Mouse (Mus musculus): ENCODE measurements around the gene Sf3a3.
A peak's percentile ranks its signal among the peaks of the same experiment; 100 is the strongest.

Sf3a3 gene

GRCm38 (mm10) chr4:124714545-124715481, at the start of gene Sf3a3:
Sf3a3 (plus strand) TSS chr4:124714776.
- peak; percentile 95 for DNase-seq (ENCODE audit: low read depth, low spot score)

GRCm38 (mm10) chr4:124667476-124668033, 47.0 kb upstream of the Sf3a3 start:
- no peak for DNase-seq (ENCODE audit: low read depth, low spot score)

- DNase-seq (ENCODE audit: low read depth, low spot score): no peak
Observed at GRCm38 (mm10) chr4:124668078-124668477, 46.5 kb upstream of the Sf3a3 start.

GRCm38 (mm10) chr4:124670232-124670631, 44.3 kb upstream of the Sf3a3 start:
- no peak for DNase-seq (ENCODE audit: low read depth, low spot score)

GRCm38 (mm10) chr4:124671583-124671982, 43.0 kb upstream of the Sf3a3 start:
- DNase-seq (ENCODE audit: low read depth, low spot score): no peak

- no peak for DNase-seq (ENCODE audit: low read depth, low spot score)
Observed at GRCm38 (mm10) chr4:124672347-124673320, 41.9 kb upstream of the Sf3a3 start.

- DNase-seq (ENCODE audit: low read depth, low spot score): no peak
Observed at GRCm38 (mm10) chr4:124674334-124675032, 40.1 kb upstream of the Sf3a3 start.

- no peak for DNase-seq (ENCODE audit: low read depth, low spot score)
Observed at GRCm38 (mm10) chr4:124675037-124675436, 39.5 kb upstream of the Sf3a3 start.

GRCm38 (mm10) chr4:124675958-124676357, 38.6 kb upstream of the Sf3a3 start:
- no peak for DNase-seq (ENCODE audit: low read depth, low spot score)

- no peak for DNase-seq (ENCODE audit: low read depth, low spot score)
Observed at GRCm38 (mm10) chr4:124682270-124682669, 32.3 kb upstream of the Sf3a3 start.

GRCm38 (mm10) chr4:124683474-124683873, 31.1 kb upstream of the Sf3a3 start:
- DNase-seq (ENCODE audit: low read depth, low spot score): no peak

GRCm38 (mm10) chr4:124685004-124685403, 29.6 kb upstream of the Sf3a3 start:
- no peak for DNase-seq (ENCODE audit: low read depth, low spot score)

- DNase-seq (ENCODE audit: low read depth, low spot score): no peak
Observed at GRCm38 (mm10) chr4:124685453-124685852, 29.1 kb upstream of the Sf3a3 start.

- DNase-seq (ENCODE audit: low read depth, low spot score): no peak
Observed at GRCm38 (mm10) chr4:124685897-124686402, 28.6 kb upstream of the Sf3a3 start.

- DNase-seq (ENCODE audit: low read depth, low spot score): no peak
Observed at GRCm38 (mm10) chr4:124691455-124691854, 23.1 kb upstream of the Sf3a3 start.

GRCm38 (mm10) chr4:124692416-124692861, 22.1 kb upstream of the Sf3a3 start:
- DNase-seq (ENCODE audit: low read depth, low spot score): no peak

- DNase-seq (ENCODE audit: low read depth, low spot score): peak; percentile 79
Observed at GRCm38 (mm10) chr4:124693135-124693894, 21.3 kb upstream of the Sf3a3 start, which contains the start of gene Utp11. Utp11 (minus strand) TSS chr4:124693600.

- DNase-seq (ENCODE audit: low read depth, low spot score): no peak
Observed at GRCm38 (mm10) chr4:124694572-124694971, 20.0 kb upstream of the Sf3a3 start.

GRCm38 (mm10) chr4:124695786-124696516, 18.6 kb upstream of the Sf3a3 start:
- no peak for DNase-seq (ENCODE audit: low read depth, low spot score)
